Mouse (Mus musculus): ENCODE results near the gene Rhox1.
"Not testable (repeated sequence)": the region's sequence is repeated elsewhere in the genome, so short reads cannot be mapped to it uniquely, and the experiment has no call there.

Gene Rhox1

DNA sequence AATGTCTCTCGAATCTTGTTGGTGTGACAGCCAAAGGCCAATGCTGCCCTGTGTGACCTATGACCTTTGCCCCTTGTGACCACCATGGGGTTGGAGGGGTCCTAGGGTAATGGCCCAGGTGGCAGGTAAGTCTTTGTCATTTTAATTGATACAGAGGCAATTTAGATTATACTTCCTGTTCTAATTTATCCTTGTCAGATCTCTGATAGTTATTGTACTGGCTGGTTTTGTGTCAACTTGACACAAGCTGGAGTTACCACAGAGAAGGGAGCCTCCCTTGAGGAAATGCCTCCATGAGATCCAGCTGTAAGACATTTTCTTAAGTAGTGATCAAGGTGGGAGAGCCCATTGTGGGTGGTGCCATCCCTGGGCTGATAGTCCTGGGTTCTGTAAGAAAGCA lies at the start of gene Rhox1:
Gene Rhox1 (minus strand): TSS at position 101 of the 400 bp plus-strand sequence.
- not testable (repeated sequence) for DNase-seq

DNA sequence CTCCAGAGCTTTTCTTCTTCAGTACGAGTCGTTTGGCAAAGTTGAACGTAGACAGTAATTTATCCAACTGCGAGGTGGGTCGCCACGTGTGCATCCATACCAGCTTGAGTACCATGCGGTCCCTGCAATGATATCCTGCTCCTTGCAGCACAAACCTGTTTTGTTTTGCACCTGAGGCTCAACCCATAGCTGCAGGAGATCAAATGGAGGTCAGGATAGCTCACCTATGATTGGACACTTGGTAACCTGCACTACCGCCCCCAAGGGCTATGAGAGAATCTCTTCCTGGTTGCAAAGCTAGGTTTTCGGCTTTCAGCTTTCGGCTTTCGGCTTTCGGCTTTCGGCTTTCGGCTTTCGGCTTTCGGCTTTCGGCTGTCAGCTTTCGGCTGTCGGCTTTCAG lies 43.0 kb upstream of the Rhox1 start, which contains the start of gene Rhox4a:
Gene Rhox4a (plus strand): TSS at position 301 of the 400 bp plus-strand sequence.
- not testable (repeated sequence) for DNase-seq

DNA sequence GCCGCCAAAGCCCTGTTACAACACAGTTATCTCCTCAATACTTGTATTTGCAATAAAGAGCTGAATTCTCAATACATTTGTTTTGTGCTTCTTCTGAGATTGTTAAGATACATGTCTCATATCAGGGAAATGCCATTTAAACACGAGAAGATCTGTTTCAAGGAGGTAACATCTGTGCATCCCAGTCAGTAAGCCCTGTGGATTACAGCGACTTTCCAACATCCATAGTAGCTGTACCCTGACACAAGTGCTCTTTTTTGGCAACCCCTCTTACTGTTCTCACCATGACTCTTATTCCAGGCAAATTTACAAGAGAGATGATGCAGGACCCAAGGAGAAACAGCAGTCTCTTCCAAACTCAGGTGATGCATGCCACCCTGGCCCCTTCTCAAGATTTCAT lies 27.6 kb upstream of the Rhox1 start, which contains the start of gene Rhox3a:
Gene Rhox3a (plus strand): TSS at position 301 of the 400 bp plus-strand sequence.
- DNase-seq: not testable (repeated sequence)

DNA sequence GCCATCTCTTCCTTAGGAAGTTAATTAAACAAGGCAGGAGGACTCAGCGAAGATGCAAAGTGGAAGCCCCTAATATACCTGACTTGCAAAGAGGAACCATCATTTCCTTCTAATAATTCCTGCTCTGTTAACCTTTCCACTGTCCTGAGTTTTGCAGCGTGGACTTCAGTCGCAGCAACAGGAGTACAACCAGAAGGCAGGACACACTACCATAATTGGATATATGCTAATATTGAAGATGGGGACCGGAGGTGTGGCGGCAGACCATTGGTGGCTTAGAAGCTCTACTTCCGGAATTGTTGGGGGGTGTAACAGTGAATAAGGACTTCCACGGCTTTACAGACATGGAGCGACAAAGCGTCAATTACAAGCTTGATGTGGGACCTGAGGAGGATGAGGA lies 22.6 kb upstream of the Rhox1 start, which contains the start of gene Rhox2a:
Gene Rhox2a (plus strand): TSS at position 301 of the 400 bp plus-strand sequence.
- DNase-seq: not testable (repeated sequence)

DNA sequence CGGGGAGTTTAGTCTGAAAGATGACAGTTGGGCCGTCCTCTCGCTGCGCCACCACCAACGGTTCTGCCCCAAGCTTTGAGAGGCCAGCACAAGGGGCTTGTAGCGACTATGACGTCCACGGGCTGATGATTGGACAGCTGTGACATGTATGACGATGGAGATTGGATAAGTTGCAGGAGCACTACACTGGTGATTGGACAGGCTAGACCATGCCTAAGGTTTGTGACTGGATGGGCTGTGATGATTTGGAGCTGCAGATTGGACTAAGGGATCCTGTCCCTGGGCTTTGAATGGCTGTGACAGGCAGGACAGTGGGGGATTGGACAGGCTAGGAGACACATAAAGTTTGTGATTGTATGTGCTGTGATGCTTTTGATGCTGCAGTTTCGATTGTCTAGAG lies 11.1 kb downstream of the Rhox1 start, which contains the start of gene Gm9:
Gene Gm9 (minus strand): TSS at position 101 of the 400 bp plus-strand sequence.
- no peak for DNase-seq

DNA sequence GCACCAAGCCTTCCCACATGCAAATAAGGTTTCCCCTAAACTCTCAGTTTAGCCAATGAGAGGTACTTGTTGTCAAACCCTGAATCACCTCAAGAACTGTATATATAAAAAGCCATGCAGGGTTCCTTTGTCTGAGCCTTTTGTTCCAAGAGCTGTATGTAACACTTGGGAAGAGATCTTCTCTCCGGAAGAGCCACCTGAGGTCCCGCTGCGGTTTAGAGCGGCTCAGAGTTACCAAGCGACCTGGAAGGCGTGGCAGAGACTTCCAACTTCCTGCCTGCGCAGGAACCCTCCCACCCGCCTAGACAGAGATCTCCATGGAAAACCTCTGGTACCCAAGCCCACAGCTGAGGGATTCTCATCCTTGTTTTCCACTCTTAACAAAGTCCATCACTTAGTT lies 23.4 kb downstream of the Rhox1 start:
- DNase-seq: no peak

DNA sequence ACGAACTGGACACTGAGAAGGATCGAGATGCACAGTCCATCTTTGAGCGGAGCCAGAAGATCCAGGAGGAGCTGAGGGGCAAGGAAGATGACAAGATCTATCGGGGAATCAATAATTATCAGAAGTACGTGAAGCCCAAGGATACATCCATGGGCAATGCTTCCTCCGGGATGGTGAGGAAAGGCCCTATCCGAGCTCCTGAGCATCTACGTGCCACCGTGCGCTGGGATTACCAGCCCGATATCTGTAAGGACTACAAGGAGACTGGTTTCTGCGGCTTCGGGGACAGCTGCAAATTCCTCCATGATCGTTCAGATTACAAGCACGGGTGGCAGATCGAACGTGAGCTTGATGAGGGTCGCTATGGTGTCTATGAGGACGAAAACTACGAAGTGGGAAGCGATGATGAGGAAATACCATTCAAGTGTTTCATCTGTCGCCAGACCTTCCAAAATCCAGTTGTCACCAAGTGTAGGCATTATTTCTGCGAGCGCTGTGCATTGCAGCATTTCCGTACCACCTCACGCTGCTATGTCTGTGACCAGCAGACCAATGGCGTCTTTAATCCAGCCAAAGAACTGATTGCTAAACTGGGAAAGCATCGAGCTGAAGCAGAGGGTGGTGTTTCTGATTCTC lies 30.2 kb downstream of the Rhox1 start:
- DNase-seq: peak in 1 of 2 experiments; percentile 5

DNA sequence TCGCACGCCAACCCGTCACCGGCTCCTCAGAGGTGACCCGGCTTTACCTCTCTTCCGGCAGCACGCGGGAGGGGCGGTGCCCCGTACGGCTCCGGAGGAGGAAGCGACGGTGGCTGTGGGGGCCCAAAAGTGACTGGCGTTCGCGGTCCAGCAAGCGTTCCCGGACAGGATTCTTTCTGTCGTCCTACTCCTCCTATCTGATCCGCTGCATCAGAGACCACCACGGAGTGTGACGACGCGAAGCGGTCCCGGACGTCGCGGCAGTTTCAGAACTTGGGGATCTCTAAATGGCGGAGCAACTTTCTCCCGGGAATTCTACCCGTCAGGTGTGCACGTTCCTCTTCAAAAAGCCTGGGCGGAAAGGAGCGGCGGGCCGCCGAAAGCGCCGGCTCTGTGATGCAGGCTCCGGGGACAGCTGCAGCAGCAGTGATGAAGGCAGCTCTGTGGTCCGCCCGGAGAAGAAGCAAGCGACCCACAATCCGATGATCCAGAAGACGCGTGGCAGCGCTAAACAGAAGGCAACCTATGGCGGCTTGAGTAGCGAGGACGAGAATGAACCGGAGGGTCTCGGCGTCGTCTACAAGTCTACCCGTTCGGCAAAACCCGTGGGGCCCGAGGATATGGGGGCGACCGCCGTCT lies 30.8 kb downstream of the Rhox1 start, which contains the start of the genes Ndufa1 and Rnf113a1:
Gene Ndufa1 (minus strand): TSS at position 59 of the 639 bp plus-strand sequence.
Gene Rnf113a1 (plus strand): TSS at position 141 of the 639 bp plus-strand sequence.
- peak; percentile 83 to 85 for DNase-seq

DNA sequence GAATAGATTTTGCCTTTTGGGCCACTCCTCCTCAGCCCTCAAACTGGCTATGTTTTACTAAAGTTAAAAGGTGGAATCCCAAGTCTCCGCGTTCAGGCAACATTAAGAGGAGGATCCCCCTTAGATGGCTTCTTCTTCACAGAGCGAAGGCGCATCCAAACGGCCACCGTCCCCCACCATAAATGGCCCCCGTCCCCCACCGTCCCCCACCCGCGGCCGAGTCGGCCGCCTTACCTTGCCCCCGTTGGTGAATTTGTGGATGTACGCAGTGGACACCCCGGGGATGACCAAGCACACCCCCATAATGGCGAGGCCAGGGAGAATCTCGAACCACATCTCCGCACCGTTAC lies 31.3 kb downstream of the Rhox1 start:
- DNase-seq: no peak

DNA sequence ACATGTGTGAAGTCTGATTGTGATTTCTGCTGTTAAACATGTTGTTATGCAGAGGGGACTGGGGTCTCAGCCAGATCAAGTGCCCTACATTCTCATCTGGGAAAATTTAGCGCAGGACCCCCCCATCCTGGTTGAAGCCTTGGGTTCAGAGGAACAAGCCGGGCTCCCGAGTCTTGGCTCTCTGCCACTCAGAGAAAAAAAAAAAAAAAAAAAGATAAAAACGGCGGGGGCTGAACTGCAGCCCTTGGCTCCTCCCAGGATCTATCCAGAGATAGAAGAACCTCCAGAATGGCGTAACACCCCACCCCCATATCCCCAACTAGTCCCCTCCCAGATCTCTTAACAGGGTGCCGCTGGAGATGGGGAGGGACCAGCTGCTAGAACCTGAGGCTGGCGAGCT lies 37.7 kb downstream of the Rhox1 start:
- DNase-seq: not testable (repeated sequence)

DNA sequence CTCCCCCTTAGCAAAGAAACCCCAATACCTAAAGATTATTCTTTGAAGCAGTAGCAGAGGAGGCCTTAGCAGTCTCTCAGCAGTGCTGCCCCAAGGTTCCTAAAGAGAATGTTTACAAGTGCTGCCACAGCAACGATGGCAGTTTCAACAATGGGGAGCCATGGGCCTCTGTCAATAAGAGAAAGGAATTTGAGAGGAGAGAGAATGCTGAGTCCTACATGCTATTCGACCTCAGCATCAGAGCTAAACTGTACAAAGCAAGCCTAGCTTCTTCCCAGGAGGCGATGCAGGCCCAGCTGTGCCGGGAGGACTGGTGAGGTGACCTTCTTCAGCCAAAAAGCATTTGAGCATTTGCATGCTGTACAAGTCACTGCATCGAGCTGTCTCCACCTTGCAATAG lies 53.3 kb downstream of the Rhox1 start, which contains the start of gene Akap14:
Gene Akap14 (minus strand): TSS at position 101 of the 400 bp plus-strand sequence.
- no peak for DNase-seq

DNA sequence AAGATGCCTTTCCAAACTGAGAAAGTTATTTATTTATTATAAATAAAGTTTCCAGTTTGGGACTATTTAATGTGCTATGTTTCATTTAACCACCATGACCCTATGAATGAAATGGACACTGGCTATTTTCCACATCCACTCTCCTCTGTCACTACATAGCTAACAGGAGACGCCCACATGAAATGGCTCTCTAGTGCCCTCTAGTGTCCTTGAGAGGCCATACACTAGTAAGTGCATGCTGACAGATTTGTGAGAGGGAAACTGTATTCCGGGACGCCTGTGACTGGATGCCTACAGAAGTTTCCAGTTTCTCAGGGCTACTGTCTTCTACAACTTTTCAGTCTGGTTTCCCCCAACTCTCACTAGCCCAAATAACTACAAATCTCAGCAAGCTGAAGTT lies 55.0 kb downstream of the Rhox1 start:
- peak; percentile 4 to 17 for DNase-seq
